Mouse (Mus musculus): Measurements from ENCODE around the gene Baz1b. TPM values are rescaled to one million over a fixed set of nuclear protein-coding genes. Genes with fewer than 3 reads are reported as not detected.

Gene Baz1b
- polyA plus RNA-seq, 1 experiment, result 58.9 TPM

DNA sequence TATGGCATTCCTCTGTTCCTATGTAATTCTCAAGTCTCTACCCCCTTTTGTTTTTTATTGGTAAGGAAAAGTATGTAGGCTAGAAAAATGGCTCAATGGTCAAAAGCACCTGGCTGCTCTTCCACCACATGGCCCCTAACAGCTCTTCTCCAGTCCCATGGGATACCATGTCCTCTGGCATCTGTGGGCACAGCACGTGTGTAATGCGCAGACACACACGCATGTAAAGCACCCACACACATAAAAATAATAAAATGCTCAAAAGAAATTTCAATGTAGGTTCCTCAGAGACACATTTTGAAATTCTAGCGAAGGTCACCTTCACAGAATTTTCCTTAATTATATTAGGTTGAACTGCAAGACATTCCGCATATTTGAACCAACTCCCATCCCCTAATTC lies 17.6 kb upstream of the Baz1b start:
- TF ChIP-seq GATA1 (IDR thresholded peaks at IDR 0.05; ENCODE audit: low read length), result no peak

DNA sequence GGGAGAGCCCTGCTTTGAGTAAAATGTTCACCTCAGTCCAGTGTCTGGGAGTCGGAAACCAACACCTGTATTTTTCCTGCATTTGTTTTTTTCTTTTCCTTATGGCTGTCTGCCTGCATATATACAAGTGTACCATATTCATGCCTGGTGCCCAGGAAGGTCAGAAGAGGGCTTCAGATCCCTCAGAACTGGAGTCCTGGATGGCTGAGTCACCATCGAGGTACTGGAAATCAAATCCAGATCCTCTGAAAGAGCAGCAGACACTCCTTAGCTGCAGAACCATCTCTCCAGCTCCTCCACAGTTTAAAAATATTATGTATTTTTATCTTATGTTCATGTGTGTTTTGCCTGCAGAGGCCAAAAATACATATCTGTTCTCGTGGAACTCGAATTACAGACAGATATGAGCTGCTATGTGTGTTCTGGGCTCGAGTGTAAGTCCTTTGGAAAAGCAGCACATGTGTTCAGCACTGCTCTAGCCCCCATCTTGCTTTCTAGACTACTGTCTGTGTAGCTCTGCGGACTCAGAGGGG lies 15.3 kb upstream of the Baz1b start:
- no peak for TF ChIP-seq GATA1 (IDR thresholded peaks at IDR 0.05; ENCODE audit: low read length)

DNA sequence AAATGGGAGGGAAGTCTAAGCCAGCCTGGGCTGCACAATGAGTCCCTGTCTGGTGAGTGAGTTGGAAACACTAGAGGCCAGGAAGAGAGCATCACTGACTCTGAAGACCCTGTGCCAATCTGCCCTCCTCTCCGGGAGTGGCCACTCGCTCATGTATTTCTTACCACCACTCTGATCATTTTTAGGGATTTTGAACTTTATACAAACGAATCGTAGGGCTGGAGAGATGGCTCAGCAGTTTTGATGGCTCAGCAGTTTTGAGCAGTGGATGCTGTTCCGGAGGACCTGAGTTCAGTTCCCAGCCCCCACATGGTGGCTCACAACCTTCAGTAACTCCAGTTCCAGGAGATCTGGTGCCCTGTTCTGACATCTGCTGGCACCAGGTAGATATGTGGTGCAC lies 14.1 kb upstream of the Baz1b start:
- TF ChIP-seq GATA1 (IDR thresholded peaks at IDR 0.05; ENCODE audit: low read length), result no peak

DNA sequence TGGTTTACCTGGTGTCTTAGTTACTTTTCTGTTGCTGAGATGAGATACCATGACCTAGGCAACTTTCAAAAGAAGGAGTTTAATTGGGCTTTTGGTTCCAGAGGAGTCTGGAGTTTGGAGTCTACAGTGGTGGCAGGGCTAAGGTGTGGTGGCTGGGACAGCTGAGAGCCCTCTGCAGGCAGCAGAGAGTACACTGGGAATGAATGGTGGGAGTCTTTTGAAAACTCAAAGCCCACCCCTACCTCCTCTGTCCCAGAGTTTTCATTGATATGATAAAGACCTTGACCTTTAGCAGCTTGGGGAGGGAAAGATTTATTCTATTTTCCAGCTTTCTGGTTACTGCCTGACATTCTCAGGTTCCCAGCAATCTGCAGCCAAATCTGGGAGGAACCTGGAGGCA lies 12.0 kb upstream of the Baz1b start:
- no peak for TF ChIP-seq GATA1 (IDR thresholded peaks at IDR 0.05; ENCODE audit: low read length)

DNA sequence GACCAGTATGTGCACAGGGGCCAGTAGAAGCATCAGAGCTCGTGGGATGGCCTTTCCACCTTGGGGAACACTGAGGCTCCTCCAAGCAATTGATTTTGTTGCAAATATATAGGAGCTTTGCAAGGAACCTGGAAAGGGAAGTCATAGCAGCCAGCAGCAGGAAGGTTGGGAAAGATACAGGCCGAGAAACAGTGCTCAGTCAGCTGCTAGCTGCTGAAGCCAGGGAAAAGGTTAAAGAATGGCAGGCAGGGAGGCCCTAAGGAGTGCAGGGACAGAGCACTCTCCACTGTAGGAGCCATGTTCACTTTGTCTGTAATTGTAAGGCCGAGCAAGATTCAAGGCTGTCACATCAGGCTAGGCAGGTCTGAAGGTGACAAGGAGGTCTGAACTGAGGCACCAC lies 8.5 kb upstream of the Baz1b start:
- TF ChIP-seq GATA1 (IDR thresholded peaks at IDR 0.05; ENCODE audit: low read length), result no peak

DNA sequence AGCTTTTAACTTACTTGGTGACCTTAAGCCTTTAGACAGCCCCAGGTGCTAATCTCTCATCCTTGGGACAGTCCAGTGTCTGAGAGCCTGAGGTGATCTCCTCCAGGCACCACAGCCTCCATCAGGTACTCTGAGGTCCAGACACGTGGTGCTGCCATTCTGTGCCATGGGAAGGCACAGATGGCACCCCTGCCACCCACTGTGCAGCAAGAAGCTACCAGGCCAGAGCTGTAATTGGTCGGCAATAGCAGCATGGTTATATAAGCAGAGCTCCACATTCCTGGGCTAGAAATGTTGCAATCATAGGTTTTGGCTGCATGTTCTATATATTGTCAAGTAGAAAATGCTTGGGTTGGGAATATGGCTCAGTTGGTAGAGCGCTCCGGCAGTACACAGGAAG lies 8.1 kb upstream of the Baz1b start:
- TF ChIP-seq GATA1 (IDR thresholded peaks at IDR 0.05; ENCODE audit: low read length), result no peak

DNA sequence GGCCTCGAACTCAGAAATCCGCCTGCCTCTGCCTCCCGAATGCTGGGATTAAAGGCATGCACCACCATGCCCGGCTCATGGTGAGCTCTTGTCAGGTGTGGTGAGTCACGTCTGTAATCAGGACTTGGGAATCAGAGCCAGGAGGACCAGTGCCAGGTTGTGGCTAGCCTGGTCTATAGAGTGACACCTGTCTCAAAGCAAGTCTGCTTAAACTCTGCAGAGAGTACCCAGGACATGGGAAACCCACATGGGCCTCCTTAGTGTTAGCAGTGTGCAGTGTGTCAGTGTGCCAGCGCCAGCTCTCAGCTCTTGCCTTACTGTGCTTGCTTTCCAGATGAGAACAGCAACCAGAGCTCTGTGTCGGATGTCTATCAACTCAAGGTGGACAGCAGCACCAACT lies 7.4 kb upstream of the Baz1b start:
- TF ChIP-seq GATA1 (IDR thresholded peaks at IDR 0.05; ENCODE audit: low read length), result no peak

DNA sequence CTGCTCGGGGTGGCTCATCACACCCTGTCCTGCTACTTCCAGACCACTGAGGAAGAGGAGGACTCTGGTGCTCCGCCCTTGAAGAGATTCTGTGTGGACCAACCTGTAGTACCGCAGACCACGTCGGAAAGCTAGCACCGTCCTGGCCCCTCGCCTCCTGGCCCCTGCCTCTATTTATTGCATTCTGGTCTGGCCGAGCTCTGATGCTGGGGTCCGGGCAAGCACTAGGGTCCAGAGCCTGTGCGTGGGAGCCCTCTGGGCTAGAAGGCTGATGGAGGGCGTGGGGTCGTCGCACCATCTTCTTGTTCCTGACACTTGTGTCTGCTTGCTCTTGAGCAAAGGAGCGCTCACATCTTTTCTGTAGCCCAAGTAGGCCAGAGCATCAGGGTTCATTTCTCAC lies 6.3 kb upstream of the Baz1b start:
- TF ChIP-seq GATA1 (IDR thresholded peaks at IDR 0.05; ENCODE audit: low read length), result no peak

DNA sequence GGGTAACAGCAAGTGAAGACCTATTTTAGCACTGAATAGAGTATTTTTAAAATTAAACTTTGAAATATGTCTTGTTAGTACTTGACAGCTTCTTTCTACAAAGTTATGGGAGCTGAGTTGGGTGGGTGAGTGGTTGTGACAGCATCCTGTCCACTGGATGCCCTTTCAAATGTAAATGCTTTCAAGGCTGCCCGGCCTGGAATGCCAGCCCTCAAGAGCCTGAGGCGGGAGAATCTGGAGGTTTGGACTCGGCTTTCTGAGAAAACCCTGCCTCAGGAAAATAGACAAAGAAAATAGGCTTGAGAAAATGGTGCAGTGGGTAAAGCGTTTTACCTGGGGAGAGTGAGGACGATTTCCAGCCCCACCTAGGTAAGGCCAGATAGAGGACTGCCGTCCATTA lies 5.3 kb upstream of the Baz1b start:
- no peak for TF ChIP-seq GATA1 (IDR thresholded peaks at IDR 0.05; ENCODE audit: low read length)

DNA sequence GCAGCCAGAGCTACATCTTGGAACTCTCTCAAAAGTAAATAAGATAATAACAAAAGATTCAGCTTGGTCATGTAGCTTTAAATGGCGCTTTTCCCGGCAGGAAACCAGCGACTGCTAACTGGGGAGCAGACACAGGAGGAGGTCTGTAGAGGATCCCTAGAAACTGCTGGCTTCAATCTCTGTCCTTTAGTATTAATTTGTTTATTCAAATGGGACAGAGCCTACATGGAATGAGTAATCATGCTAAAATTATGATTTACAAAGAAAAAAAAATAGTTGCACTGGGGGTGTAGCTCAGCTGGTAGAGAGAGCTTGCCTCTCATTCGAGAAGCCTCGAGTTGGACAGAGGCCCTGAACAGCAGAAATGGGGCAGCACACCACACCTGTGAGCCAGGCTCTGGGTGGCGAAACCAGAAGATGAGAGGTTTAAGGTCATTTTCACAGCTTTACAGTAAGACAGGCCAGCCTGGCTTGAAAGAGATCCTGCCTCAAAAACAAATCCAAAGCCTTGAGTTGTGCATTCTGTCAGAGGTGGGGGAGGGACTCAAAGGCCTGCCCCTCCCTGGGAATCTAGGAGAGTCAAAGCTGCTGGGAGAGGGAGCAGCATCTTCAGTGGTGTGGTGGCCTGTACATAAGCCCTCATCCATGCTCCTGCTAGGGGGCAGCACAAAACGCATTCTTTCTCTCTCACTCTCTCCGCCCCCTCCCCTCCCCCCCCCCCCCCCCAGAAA lies 3.8 kb upstream of the Baz1b start:
- TF ChIP-seq GATA1 (IDR thresholded peaks at IDR 0.05; ENCODE audit: low read length), result no peak

DNA sequence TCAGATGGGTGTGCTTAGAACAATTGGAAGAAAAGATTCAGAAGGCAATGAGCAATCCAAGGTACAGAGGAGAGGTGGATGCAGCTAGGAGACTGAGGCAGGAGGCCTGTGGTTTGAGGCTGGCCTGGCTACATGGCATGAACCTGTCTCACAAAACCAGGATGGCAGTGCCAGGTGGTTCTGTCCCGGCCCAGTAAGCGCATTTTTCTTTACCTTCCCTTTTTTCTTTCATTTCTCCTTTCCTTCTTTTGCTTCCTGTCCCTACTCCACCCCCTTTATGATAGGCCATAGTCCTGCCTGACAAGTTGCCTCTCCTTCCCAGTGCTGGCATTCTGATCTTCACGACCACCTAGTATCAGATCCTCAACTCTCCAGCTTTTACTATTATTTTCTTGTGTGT lies 2.0 kb upstream of the Baz1b start:
- no peak for TF ChIP-seq GATA1 (IDR thresholded peaks at IDR 0.05; ENCODE audit: low read length)

DNA sequence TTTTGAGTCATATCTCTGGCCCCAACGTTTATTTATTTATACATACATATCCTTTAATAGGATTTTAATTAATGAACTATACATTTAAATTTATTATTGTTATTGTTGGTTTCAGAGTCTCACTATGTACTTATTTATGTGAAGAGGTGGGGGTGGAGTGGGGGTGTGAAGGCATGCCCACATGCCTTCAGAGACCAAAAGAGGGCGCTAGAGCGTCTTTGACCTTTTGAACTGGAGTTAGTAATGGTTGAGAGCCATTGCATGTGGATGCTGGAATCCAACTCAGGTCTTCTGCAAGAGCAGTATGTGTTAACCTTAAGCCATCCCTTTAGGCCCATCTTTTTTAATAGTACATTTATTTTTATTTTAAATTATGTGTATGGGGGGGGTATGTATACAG lies 1.5 kb upstream of the Baz1b start:
- TF ChIP-seq GATA1 (IDR thresholded peaks at IDR 0.05; ENCODE audit: low read length), result no peak

DNA sequence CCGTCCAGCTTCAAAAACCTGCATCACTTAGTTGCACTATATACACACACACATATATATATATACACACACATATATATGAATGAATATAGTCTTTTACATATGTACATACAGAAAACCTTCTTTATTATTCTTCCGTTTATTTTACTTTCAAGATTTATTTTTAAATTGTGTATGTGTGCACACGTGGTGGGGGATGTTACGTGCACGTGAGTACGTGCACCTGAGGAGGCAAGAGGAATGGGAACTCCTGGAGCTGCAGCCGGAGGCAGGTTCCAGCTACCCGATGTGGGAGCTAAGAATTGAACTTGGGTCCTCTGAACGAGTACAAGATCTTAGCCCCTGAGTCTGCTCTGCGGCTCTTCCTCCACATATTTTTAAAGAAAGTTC lies 838 bp upstream of the Baz1b start:
- TF ChIP-seq GATA1 (IDR thresholded peaks at IDR 0.05; ENCODE audit: low read length), result no peak

DNA sequence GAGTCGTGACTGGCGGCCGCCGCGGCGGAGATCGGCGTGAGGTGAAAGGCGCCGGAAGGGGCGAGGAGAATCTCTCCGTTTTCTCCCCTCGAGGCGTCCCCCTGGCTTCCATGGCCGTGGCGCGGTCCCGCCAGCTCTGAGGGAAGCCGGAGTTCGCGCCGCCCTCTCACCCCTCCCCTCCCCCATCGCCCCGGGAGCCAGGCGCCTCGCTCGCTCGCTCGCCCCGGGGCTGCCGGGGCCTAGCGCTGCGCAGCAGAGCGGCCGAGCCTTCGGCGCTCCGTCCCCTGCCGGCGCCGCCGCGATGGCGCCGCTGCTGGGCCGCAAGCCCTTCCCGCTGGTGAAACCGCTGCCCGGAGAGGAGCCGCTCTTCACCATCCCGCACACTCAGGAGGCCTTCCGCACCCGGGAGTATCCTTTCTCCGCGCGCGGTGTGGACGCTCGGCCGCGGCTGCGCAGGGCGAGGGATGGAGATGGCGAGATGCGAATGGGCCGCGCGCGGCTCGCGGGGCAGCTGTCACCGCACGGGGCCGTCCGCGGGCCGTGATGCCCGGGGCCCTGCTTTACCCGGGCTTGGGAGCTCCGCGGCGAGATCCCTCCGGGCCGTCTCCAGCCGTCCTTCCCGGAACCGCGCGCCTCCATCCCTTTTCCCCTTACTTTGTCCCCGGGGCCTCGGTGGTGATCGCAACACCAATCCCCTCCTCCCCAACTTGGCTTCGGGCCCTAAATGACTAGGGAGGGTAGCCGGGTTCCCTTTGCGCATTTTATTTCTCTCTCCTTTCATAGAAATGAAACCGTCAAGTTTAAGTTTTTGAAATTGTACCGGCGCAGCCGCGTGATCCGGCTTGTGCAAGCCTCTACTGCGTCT lies 517 bp downstream of the Baz1b start:
- TF ChIP-seq GATA1 (IDR thresholded peaks at IDR 0.05; ENCODE audit: low read length), result no peak

DNA sequence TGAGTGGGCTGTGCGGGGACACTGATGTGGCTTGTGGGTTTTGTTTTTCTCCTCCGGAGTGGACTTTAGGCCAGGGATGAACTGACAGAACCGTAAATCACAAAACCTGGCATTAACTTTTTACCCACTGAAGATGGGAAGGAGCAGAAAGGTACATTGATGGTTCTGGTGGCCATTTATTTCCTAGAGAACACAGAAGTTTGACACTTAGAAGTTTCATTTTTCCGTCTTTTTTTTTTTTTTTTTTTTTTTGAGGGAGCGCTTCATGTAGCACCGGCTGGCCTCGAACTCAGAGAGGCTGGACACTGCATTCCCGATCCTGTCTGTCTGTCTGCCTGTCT lies 1.1 kb downstream of the Baz1b start:
- TF ChIP-seq GATA1 (IDR thresholded peaks at IDR 0.05; ENCODE audit: low read length), result no peak

DNA sequence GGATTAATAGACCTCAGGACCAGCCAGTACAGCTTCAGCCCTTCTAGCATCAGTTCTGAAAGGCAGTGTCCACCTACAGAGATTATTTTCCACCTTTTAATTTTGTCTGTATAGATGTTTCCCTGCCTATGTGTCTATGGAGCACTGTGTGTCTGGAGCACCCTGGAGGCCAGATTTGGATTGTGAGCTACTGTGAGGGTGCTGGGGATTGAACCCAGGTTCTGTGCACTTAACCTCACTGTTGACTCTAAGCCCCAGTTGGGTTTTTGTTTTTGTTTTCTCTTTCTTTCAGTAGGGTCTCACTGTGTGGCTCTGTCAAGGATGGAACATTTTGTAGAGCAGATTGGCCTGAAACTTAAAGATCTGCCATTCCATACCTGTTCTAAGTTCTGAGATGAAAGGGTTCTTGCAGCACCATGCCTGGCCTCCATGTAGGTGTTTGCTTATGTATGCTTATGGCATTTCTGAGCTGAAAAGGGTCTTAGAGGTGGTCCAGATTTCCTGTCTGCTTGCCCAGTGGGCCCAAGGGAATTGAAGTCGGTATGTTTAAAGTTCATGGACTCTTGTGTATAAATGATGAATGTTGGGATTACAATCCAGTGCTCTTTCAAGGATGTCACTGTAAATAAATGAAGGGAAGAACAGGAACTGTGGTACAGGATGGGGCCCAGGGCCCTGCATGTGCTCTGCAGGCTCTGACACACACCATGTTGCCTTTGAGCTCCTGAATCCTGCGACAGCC lies 2.4 kb downstream of the Baz1b start:
- no peak for TF ChIP-seq GATA1 (IDR thresholded peaks at IDR 0.05; ENCODE audit: low read length)
